Comparison of ENCODE assay signal across 8 mouse cellular contexts in the genomic region with DNA sequence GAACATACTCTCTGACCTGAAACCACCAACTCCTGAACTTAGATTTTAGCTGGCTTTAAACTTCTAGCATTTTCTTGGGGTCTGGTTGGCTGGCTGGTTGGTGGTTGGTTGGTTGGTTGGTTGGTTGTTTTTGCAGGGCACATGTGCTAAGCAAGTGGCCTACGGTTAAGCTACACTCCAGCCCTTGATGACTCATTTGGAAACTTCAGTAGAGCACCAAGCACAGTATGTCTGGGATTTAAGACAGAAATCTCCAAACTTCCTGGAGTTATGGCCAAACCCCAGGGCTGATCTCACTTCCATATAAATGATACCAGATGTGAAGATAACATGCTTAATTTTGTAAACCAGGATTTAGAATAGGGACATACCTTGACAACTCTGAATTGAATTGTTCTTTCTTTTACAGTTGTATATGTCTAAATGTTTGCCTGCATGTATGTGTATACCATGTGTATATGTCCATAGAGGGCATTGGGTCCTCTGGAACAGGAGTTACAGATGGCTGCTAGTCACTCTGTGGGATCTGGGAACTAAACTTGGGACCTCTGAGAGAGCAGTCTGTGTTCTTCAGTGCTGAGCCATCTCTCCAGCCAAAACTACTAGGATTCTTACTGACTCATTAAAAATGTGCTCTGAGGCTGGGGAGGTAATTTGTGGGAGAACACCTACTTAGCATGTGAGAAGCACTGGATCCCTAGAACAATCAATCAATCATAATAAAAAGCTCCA. TPM values are rescaled to one million over a fixed set of nuclear protein-coding genes. Genes with fewer than 3 reads are reported as not detected.
A peak's percentile ranks its signal among the peaks of the same experiment; 100 is the strongest.
DNase-seq lines count a peak whose midpoint lies in the region; ATAC-seq lines count a peak whose summit lies in the region.
"Not testable (repeated sequence)": the region's sequence is repeated elsewhere in the genome, so short reads cannot be mapped to it uniquely, and the experiment has no call there.

No protein-coding gene starts in this region.

- not testable (repeated sequence) for H3K4me2 ChIP-seq in embryonic facial prominence, embryonic 11.5 days (ENCODE audit: low read depth, low read length); intestine, embryonic 14.5 days (ENCODE audit: low read length)

- H3K9me3 ChIP-seq in embryonic facial prominence, embryonic 11.5 days (replicated peaks; ENCODE audit: control insufficient read depth, low read length); intestine, embryonic 14.5 days (ENCODE audit: control insufficient read depth, low read length): not testable (repeated sequence)

- H3K36me3 ChIP-seq in embryonic facial prominence, embryonic 11.5 days (replicated peaks; ENCODE audit: control insufficient read depth, insufficient read depth, low read depth, low read length); intestine, embryonic 14.5 days (ENCODE audit: control insufficient read depth, insufficient read depth, low read length): not testable (repeated sequence)

- not testable (repeated sequence) for H3K27me3 ChIP-seq in embryonic facial prominence, embryonic 11.5 days (ENCODE audit: control insufficient read depth, insufficient read depth, low read length); intestine, embryonic 14.5 days (replicated peaks; ENCODE audit: control insufficient read depth, insufficient read depth, low read length)

- not testable (repeated sequence) for H3K4me3 ChIP-seq in embryonic facial prominence, embryonic 11.5 days (ENCODE audit: low read depth, low read length); intestine, embryonic 14.5 days (ENCODE audit: low read depth, low read length)

- not testable (repeated sequence) for H3K27ac ChIP-seq in embryonic facial prominence, embryonic 11.5 days (replicated peaks; ENCODE audit: low read depth, low read length); intestine, embryonic 14.5 days (ENCODE audit: low read depth)

- peak; percentile 62 for DNase-seq in T-cell, adult 2 months (ENCODE audit: low spot score)
- DNase-seq in embryonic facial prominence, embryonic 11.5 days (ENCODE audit: low spot score); intestine, embryonic 14.5 days (ENCODE audit: low spot score): not testable (repeated sequence)
- peak; percentile 88 for DNase-seq in gonadal fat pad, adult 2 months (ENCODE audit: low read depth)
- DNase-seq in left cerebral cortex, adult 8-10 months (ENCODE audit: low spot score in 2 of 2) = peak; percentile 60 to 74
- peak; percentile 62 for DNase-seq in lung, postnatal 14 days
- DNase-seq in retina, postnatal 1 day = peak; percentile 16
- DNase-seq in urinary bladder, adult 2 months (ENCODE audit: low spot score) = peak; percentile 84

- not testable (repeated sequence) for H3K9ac ChIP-seq in embryonic facial prominence, embryonic 11.5 days (replicated peaks; ENCODE audit: low read length); intestine, embryonic 14.5 days (ENCODE audit: low read length)

- not testable (repeated sequence) for H3K4me1 ChIP-seq in embryonic facial prominence, embryonic 11.5 days (ENCODE audit: control insufficient read depth, insufficient read depth, low read length); intestine, embryonic 14.5 days (replicated peaks; ENCODE audit: control insufficient read depth, insufficient read depth, low read length)

- WGBS in embryonic facial prominence, embryonic 11.5 days = 72% methylated on average over 1 of the region's 1 CpGs
- WGBS in intestine, embryonic 14.5 days = 86% methylated on average over 1 of the region's 1 CpGs

- peak; percentile 57 for ATAC-seq in embryonic facial prominence, embryonic 11.5 days (replicated peaks; ENCODE audit: insufficient number of reproducible peaks, low FRiP score, low TSS enrichment, low read depth)
- ATAC-seq in intestine, embryonic 14.5 days (replicated peaks; ENCODE audit: low FRiP score, low TSS enrichment, low read depth) = peak; percentile 74

RNA-seq across cellular contexts. Expression of a gene that starts 39.4 kb away (rescaled TPM):
- 6.5 and 8.4 TPM in 2 replicates for polyA plus RNA-seq in embryonic facial prominence, embryonic 11.5 days (2014; fragmentation: Nextera tagmentation; extraction: Ambion mirVana)
- 34.6 and 43.8 TPM in 2 replicates for polyA plus RNA-seq in gonadal fat pad, adult 2 months (2012; rRNA removed)
- 11.2 TPM in 2 replicates for polyA plus RNA-seq in intestine, embryonic 14.5 days (2014; fragmentation: Nextera tagmentation; extraction: Ambion mirVana)
- 10 to 100 TPM; 64.1 to 80.1 (median 68.9) TPM for total RNA-seq in left cerebral cortex, adult 8-10 months (2022)
- 27.2 and 38.1 TPM in 2 replicates for polyA plus RNA-seq in urinary bladder, adult 2 months (2012; rRNA removed)

RNA-seq across cellular contexts. Expression of a gene that starts 48.4 kb away (rescaled TPM):
- 61.0 and 61.8 TPM in 2 replicates for polyA plus RNA-seq in embryonic facial prominence, embryonic 11.5 days (2014; fragmentation: Nextera tagmentation; extraction: Ambion mirVana)
- 41.8 and 47.3 TPM in 2 replicates for polyA plus RNA-seq in gonadal fat pad, adult 2 months (2012; rRNA removed)
- polyA plus RNA-seq in intestine, embryonic 14.5 days (2014; fragmentation: Nextera tagmentation; extraction: Ambion mirVana) = 52.7 and 56.2 TPM in 2 replicates
- 10 to 100 TPM; 65.9 to 74.7 (median 68.8) TPM for total RNA-seq in left cerebral cortex, adult 8-10 months (2022)
- polyA plus RNA-seq in urinary bladder, adult 2 months (2012; rRNA removed) = 49.4 and 50.8 TPM in 2 replicates
